Mouse (Mus musculus) mouse embryonic stem cell (cell line): Measurements from ENCODE around the gene M6pr.

Experiments used
- in situ Hi-C, 2 experiments: fragments of 300-500 bp; cut with MboI; formaldehyde crosslinking; loops; 1 replicate in 1 of 2; 3 replicates in 1 of 2; pipeline ENCODE4 v1.14.3; 2019 to 2020; ENCODE audit warnings: low sequenced_read_pairs in 2 of 2, low pct_unique_long_range_greater_than_20kb in 1 of 2, mixed read lengths in 1 of 2; ENCODE audit not compliant: unreplicated experiment in 1 of 2

M6pr gene

GRCm38 (mm10) chr6:122308505-122309393, at the start of gene M6pr:
TSS of gene M6pr (plus strand) at chr6:122308720.
- in situ Hi-C loops: loop anchor here in 1 of 2 experiments (10.0 kb wide), 1 partner anchor 754 kb away; no protein-coding TSS in a partner anchor

DNA sequence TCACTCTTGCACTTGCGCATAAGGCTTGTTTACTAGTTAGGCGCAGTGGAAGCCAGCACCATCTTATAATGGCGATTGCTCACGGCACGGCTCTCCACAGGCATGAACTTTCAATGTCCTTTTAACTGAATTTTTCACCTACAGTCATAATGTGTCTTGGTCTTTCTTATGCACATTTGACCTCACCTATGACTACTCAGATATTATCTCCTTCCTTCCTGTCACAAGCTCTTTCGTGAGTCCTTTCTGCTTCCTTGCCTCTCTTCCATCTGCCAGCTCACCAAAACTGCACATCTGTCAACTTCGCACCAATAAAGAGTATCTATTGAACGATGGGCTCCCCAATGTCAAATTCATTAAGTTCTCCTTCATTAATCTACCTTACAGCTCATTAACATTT, 46.0 kb upstream of the M6pr start:
- in situ Hi-C loops: loop anchor here in 1 of 2 experiments (5.0 kb wide), 1 partner anchor 40 kb away; no protein-coding TSS in a partner anchor

DNA sequence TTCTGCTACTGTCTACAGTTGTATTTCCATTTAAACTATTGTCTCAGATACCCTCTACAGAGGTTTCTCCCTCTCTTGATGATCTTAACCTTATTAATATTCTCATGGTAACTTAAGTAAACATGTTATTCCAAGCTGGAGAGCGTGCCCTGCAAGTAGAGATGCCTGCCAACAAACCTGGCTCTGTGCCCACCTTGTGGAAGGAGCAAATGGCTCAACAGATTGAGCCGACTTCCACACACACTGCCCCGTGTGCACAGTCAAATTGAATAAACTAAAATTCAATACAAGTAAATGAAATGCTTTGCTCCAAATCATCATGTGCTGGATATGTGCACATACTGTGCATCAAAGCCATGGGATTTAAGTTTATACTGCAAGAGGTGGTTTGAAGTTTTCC, 40.0 kb upstream of the M6pr start:
- in situ Hi-C loops: no loop called here

- in situ Hi-C loops: no loop called here
Measured at GRCm38 (mm10) chr6:122269170-122269569, 39.4 kb upstream of the M6pr start.

- in situ Hi-C loops: no loop called here
Measured at GRCm38 (mm10) chr6:122270152-122270551, 38.4 kb upstream of the M6pr start.

DNA sequence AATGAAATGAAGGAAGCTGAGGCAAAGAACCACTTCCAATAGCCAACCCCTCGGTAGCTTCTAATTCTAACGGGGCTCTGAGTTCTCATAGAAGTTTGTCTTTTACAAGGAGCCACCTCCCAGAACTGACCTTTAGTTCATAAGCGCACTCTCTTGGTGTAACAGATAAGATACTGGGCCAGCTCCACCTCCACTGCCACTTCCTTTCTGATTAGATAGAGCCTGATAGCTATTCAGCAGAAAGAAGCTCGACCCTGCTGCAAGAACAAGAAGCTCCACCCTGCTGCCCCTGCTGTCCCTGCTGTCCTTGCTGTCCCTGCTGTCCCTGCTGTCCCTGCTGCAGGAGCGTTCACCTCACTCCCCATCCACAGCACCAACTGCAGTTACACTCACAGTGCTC, 34.0 kb upstream of the M6pr start:
- in situ Hi-C loops: no loop called here

DNA sequence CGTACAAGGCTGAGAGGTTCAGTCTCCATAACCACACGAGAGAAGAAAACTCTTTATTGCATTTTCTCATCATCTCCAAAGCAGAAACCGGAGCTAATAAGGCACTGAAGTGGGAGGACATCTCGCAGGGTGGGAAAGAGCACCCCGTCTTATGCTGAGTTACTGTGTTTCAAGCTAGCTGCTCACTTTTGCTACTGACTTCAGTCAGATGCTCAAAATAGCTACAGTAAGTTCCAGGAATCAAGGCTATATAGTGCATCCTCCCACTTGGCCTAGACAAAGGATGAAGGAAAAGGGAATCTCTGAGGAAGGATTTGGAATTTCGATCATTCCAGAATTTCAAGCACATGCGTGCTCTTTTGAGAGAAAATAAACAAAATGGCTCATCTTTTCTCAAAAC, 32.0 kb upstream of the M6pr start:
- in situ Hi-C loops: no loop called here

- in situ Hi-C loops: no loop called here
Measured at GRCm38 (mm10) chr6:122282782-122283181, 25.7 kb upstream of the M6pr start, which contains the start of gene Klrg1. TSS of gene Klrg1 (minus strand) at chr6:122282882.

GRCm38 (mm10) chr6:122283429-122283828, 25.1 kb upstream of the M6pr start:
- in situ Hi-C loops: no loop called here

DNA sequence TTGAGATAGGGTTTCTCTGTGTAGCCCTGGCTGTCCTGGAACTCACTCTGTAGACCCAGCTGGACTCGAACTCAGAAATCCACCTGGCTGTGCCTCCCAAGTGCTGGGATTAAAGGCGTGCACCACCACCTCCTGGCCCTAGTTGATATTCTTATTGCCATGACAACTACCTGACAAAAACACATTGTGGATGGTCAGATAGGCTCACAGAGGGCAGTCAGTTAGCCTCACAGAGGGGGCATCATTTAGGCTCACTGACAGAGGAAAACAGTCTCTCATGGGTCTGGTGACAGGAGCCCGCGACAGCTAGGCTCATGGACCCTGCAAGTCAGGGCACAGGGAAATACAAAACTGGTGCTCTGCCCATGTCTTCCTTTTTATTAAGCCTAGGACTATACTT, 24.2 kb upstream of the M6pr start:
- in situ Hi-C loops: no loop called here

GRCm38 (mm10) chr6:122284823-122285222, 23.7 kb upstream of the M6pr start:
- in situ Hi-C loops: no loop called here

GRCm38 (mm10) chr6:122288263-122288662, 20.3 kb upstream of the M6pr start:
- in situ Hi-C loops: no loop called here

GRCm38 (mm10) chr6:122289313-122289712, 19.2 kb upstream of the M6pr start:
- in situ Hi-C loops: no loop called here

DNA sequence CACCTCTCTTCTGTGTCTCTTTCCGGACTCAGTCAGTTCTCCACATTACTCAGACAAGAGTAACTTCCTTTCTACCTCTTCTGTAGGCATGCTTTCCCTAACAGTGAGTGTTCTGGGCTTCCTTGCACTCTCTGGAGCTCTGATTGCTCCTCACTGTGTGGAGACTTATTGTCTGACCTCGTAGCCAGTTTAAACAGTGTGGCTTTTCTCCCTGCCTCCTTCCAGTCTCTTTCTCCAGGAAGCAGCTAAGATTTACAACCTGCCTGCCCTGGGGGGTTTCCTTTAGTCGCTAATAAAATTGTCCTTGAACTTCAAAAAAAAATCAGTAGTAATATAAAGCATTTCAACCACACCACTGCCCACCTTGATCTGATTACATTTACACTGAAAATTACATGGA, 18.3 kb upstream of the M6pr start:
- in situ Hi-C loops: no loop called here

- in situ Hi-C loops: no loop called here
Measured at GRCm38 (mm10) chr6:122291264-122291663, 17.3 kb upstream of the M6pr start.

DNA sequence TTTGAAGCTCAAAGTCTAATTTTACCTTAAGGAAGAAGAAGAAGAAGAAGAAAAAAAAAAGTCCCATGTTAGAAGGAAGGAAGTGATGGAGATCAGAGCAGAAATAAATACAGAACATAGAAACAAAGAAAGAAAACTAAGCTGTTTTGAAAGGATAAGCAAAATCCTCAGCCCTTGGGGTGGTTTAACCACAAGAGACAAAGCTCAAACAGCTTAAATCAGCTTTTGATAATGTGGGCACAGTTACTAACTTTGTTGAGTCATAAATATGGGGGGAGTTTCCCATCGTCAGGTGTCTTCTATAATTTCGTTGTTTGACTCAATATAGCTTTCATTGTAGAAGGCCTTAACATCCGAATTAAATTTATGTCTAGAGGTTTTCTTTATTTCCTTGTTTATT, 16.8 kb upstream of the M6pr start:
- in situ Hi-C loops: no loop called here

DNA sequence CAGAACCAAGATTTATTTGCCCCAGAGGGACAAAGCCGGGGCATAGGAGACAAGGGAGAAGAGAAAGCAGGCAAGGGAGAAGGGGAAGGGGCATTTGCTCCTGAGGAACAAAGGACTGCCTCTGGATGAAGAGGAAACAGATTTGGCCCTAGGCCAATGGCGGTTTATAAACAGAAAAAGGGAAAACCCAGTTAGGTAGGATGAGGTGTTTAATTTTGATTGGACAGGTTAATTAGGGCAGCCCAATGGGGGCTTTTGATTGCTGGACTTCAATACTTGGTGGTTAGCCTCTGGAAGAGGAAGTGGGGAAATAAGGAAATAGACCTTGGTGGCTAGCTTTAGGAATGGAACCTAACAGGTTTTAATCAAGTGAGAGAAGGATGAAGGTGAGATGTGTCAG, 16.3 kb upstream of the M6pr start:
- in situ Hi-C loops: no loop called here

DNA sequence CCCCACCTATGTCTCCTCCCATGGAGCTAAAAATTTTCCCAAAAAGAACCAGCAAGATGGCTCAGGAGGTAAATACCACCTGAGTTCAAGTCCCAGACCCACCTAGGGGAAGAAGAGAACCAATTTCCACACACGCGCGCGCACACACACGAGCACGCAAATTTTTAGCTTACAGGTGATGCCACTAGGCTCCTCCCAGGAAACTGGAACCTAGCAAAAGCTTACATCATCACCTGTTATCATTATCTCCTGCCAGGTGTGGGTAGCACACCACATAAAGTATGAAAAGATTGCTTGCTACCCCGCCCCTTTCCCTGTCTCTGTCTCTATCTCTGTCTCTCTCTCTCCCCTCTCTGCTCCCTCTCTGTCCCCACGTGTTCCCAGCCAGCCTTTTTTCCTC, 15.4 kb upstream of the M6pr start:
- in situ Hi-C loops: no loop called here

- in situ Hi-C loops: no loop called here
Measured at GRCm38 (mm10) chr6:122293796-122294195, 14.7 kb upstream of the M6pr start.

- in situ Hi-C loops: no loop called here
Measured at GRCm38 (mm10) chr6:122294290-122294689, 14.2 kb upstream of the M6pr start.
